Mouse (Mus musculus): ENCODE data around the gene Sidt2. TPM values are rescaled to one million over a fixed set of nuclear protein-coding genes. Genes with fewer than 3 reads are reported as not detected.

Gene Sidt2
- total RNA-seq (2014; rRNA removed) (65.6 and 77.5 TPM in 2 replicates), polyA plus RNA-seq (2015; fragmentation: Nextera tagmentation; extraction: Ambion mirVana) (33.5 and 46.5 TPM in 2 replicates)

DNA sequence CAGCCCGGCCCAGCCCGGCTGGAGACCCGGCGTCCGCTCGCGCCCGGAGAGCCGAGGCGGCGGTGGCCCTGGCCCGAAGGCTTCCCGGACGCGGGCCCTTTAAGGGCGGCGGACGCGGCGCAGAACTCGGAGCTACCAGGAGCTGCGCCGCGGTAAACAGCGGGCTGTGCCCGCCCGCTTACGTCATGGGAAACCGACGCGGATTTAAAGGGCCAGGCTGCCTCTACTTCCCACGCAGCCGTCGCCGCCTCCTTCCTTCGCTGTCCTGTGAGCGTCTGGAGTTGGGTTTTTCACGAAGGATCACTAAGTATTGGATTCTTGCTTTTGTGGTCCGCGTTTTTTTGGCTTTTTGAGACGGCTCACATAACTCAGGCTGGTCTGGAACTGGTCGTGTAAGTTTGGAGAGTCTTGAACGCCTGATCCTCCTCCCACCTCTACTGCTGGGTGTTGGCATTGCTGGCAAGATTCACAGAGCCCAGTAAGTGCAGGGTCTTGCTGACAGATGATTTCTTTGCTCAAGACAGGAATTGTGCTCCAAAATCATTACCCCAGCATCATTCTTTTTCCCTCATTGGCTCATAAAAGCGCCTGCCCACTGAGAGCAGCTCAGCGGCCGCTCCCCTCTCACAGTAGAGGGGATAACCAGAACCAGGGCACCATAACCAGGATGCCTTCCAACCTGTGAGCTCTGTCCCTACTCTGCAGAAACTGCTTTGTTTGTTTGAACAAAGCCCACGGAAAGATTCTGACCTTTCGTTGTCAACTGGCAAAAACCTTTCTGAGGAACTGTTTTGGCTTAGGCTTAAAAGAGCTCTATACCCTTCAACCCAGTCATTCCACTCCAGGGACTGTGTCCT, at the start of gene Sidt2:
Gene Sidt2, minus strand, starts transcription at position 152 of the 857 bp plus-strand sequence.
- Histone ChIP-seq H3K9ac (peak within 1 kb of the TSS; percentile 83), H3K9me3 (ENCODE audit: low read length) (no peaks in the 10 kb centered on the region), H3K27ac (ENCODE audit: low read depth, low read length) (peak within 1 kb of the TSS; percentile 85), H3K4me3 (ENCODE audit: low read depth, low read length) (peak within 1 kb of the TSS; percentile 88), H3K36me3 (ENCODE audit: insufficient read depth) (peaks cover 15% of the 10 kb centered on the region), H3K27me3 (ENCODE audit: insufficient read depth, low read length) (no peaks in the 10 kb centered on the region), H3K4me1 (ENCODE audit: insufficient read depth) (peaks cover 16% of the 10 kb centered on the region), H3K4me2 (ENCODE audit: low read depth) (peak within 1 kb of the TSS; percentile 95)
- peak; percentile 92 for DNase-seq
- TF ChIP-seq CTCF (IDR thresholded peaks at IDR 0.05; ENCODE audit: low read depth) = peak; percentile 23
- ATAC-seq = peak; percentile 98
- WGBS = under 1% methylated on average over 47 of the region's 48 CpGs

DNA sequence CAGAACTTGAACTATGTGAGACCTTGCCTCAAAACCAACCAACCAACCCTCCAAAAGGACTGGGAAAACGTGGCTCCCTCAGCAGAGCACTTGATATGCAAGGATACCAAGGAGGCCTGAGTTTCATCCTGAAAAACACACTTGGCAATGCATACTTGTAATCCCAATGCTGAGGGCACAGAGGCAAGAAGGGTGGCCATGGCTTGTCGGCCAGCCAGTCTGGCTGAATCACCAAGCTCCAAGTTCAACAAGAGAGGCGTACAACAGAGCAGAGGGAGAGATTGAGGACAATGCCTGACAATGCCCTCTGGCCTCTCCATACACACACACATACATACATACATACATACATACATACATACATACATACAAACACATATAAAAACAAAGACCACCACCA, 49.5 kb upstream of the Sidt2 start:
- Histone ChIP-seq H3K36me3 (ENCODE audit: insufficient read depth) (no peaks in the 10 kb centered on the region), H3K9ac (no peak overlapping the region), H3K27ac (ENCODE audit: low read depth, low read length) (no peak overlapping the region), H3K27me3 (ENCODE audit: insufficient read depth, low read length) (no peaks in the 10 kb centered on the region), H3K9me3 (ENCODE audit: low read length) (no peaks in the 10 kb centered on the region), H3K4me2 (ENCODE audit: low read depth) (no peak overlapping the region), H3K4me1 (ENCODE audit: insufficient read depth) (no peaks in the 10 kb centered on the region), H3K4me3 (ENCODE audit: low read depth, low read length) (no peak overlapping the region)
- WGBS = 61% methylated on average over 3 of the region's 3 CpGs
- no peak for DNase-seq
- ATAC-seq = no peak
- TF ChIP-seq CTCF (IDR thresholded peaks at IDR 0.05; ENCODE audit: low read depth) = no peak

DNA sequence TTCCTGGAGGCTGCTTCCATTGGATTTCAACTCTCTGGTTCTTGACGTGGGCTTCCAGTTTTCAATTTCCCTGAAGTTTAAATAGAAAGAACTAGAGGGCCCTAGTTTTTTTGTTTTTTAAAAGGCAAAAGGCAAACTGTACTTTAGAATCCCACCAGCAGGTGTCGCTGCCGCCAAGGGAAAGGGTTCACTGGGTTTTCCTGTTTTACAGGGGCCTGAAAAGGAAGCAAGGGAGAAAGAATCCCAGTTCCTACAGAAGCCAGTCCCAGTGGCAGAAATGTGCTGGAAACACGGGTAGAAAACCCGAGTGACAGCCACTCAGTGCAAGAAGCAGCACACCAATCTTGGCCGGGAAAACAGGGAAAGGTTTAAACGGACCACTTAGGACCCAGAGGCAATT, 48.7 kb upstream of the Sidt2 start:
- H3K4me3 ChIP-seq (ENCODE audit: low read depth, low read length) = no peak overlapping the region
- no peaks in the 10 kb centered on the region for H3K4me1 ChIP-seq (ENCODE audit: insufficient read depth)
- DNase-seq = peak; percentile 93
- H3K9me3 ChIP-seq (ENCODE audit: low read length) = no peaks in the 10 kb centered on the region
- H3K27me3 ChIP-seq (ENCODE audit: insufficient read depth, low read length) = no peaks in the 10 kb centered on the region
- no peak overlapping the region for H3K27ac ChIP-seq (ENCODE audit: low read depth, low read length)
- ATAC-seq = peak; percentile 60; the same call in 1 of the 2 replicates
- WGBS = 8% methylated on average over 7 of the region's 7 CpGs
- no peaks in the 10 kb centered on the region for H3K36me3 ChIP-seq (ENCODE audit: insufficient read depth)
- H3K9ac ChIP-seq = no peak overlapping the region
- TF ChIP-seq CTCF (IDR thresholded peaks at IDR 0.05; ENCODE audit: low read depth) = peak; percentile 92
- no peak overlapping the region for H3K4me2 ChIP-seq (ENCODE audit: low read depth)

DNA sequence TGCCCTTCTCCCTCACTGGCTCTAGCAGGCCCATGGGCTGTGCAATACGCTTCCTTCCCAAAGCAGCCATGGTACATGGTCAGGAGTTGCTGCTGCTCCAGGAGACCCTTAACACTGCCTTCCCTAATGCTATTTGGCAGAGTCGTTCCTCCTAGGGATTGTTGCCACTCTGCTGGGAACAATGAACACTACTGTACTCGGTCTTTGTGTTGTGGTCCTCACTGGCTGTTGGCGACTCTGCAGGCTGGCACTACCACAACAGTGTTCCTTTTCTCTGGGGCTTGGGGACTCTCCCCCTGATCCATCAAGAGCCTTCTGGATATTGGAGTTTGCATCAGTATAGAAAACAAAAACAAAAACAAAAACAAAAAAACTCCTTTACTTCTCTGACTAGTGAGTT, 44.0 kb upstream of the Sidt2 start:
- DNase-seq = no peak
- Histone ChIP-seq H3K9me3 (ENCODE audit: low read length) (no peaks in the 10 kb centered on the region), H3K27me3 (ENCODE audit: insufficient read depth, low read length) (no peaks in the 10 kb centered on the region), H3K36me3 (ENCODE audit: insufficient read depth) (no peaks in the 10 kb centered on the region), H3K9ac (no peak overlapping the region), H3K4me1 (ENCODE audit: insufficient read depth) (no peaks in the 10 kb centered on the region), H3K27ac (ENCODE audit: low read depth, low read length) (no peak overlapping the region), H3K4me2 (ENCODE audit: low read depth) (no peak overlapping the region), H3K4me3 (ENCODE audit: low read depth, low read length) (no peak overlapping the region)
- 47% methylated on average over 4 of the region's 4 CpGs for WGBS
- ATAC-seq = peak; percentile 27; the same call in 1 of the 2 replicates
- TF ChIP-seq CTCF (IDR thresholded peaks at IDR 0.05; ENCODE audit: low read depth) = no peak

- TF ChIP-seq CTCF (IDR thresholded peaks at IDR 0.05; ENCODE audit: low read depth) = no peak
- H3K9me3 ChIP-seq (ENCODE audit: low read length) = no peaks in the 10 kb centered on the region
- H3K4me2 ChIP-seq (ENCODE audit: low read depth) = peak overlapping the region; percentile 92
- H3K4me1 ChIP-seq (ENCODE audit: insufficient read depth) = peaks cover 11% of the 10 kb centered on the region; the same call in 1 of the 2 replicates
- ATAC-seq = peak; percentile 62
- DNase-seq = no peak
- no peaks in the 10 kb centered on the region for H3K27me3 ChIP-seq (ENCODE audit: insufficient read depth, low read length)
- peak overlapping the region; percentile 90 for H3K27ac ChIP-seq (ENCODE audit: low read depth, low read length)
- peak overlapping the region; percentile 97 for H3K4me3 ChIP-seq (ENCODE audit: low read depth, low read length)
- WGBS = 1% methylated on average over 4 of the region's 4 CpGs
- H3K36me3 ChIP-seq (ENCODE audit: insufficient read depth) = no peaks in the 10 kb centered on the region
- H3K9ac ChIP-seq = peak overlapping the region; percentile 86
Measured at GRCm38 (mm10) chr9:45985229-45985567, 30.1 kb upstream of the Sidt2 start.

- under 1% methylated on average over 49 of the region's 76 CpGs for WGBS
- H3K4me3 ChIP-seq (ENCODE audit: low read depth, low read length) = peak overlapping the region; percentile 97
- DNase-seq (peak; percentile 95), ATAC-seq (peak; percentile 97)
- H3K27ac ChIP-seq (ENCODE audit: low read depth, low read length) = peak overlapping the region; percentile 90
- H3K36me3 ChIP-seq (ENCODE audit: insufficient read depth) = no peaks in the 10 kb centered on the region
- peaks cover 11% of the 10 kb centered on the region; the same call in 1 of the 2 replicates for H3K4me1 ChIP-seq (ENCODE audit: insufficient read depth)
- no peaks in the 10 kb centered on the region for H3K27me3 ChIP-seq (ENCODE audit: insufficient read depth, low read length)
- peak overlapping the region; percentile 86 for H3K9ac ChIP-seq
- H3K9me3 ChIP-seq (ENCODE audit: low read length) = no peaks in the 10 kb centered on the region
- peak overlapping the region; percentile 92 for H3K4me2 ChIP-seq (ENCODE audit: low read depth)
- 0 out of 2 replicates have a peak, but pooled peaks have one; percentile 12 for TF ChIP-seq CTCF (IDR thresholded peaks at IDR 0.05; ENCODE audit: low read depth)
Measured at GRCm38 (mm10) chr9:45984409-45985228, 29.6 kb upstream of the Sidt2 start.
